ENCODE assay signal across 9 mouse cellular contexts in the genomic region with DNA sequence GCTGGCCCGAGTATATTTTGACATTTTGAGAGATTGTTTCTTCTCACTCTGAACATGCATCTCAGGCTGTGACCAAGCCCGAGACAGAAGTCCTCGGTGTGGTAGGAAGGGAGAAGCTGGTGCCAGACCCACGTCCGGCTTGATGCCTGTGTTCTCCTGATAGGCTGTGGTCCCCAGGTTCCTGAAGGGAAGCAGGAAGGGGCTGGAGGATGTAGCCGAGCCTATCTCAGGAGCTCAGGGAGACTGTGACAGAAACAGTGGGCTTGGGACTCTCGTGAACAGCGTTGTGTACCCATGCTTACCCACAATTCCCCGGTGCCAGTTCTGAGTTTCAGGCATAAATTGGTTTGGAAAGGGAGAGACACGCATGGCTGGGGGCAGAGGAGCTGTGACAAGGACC.
"Had no signal": no experiment of that assay in that cellular context is flagged by ENCODE, and none has a peak within 500 bp of the region (broad histone marks: within the 10 kb centered on the region; RNA-seq: fewer than 3 reads in every experiment).

No protein-coding gene starts in this region.

- H3K9me3 ChIP-seq: midbrain, embryonic 13.5 days had no signal

- H3K4me2 ChIP-seq: limb, embryonic 12.5 days; midbrain, embryonic 13.5 days; neural tube, embryonic 12.5 days had no signal

- H3K4me3 ChIP-seq: limb, embryonic 12.5 days; midbrain, embryonic 13.5 days; neural tube, embryonic 12.5 days had no signal

- H3K27ac ChIP-seq: limb, embryonic 12.5 days; midbrain, embryonic 13.5 days; neural tube, embryonic 12.5 days had no signal

- H3K9ac ChIP-seq: limb, embryonic 12.5 days; midbrain, embryonic 13.5 days; neural tube, embryonic 12.5 days had no signal

- DNase-seq: kidney, adult 18-20 months; kidney, postnatal 25 days; lung, adult 2 months; lung, postnatal 36 days; thymus, postnatal 14 days had no signal

- H3K27me3 ChIP-seq: limb, embryonic 12.5 days; midbrain, embryonic 13.5 days; neural tube, embryonic 12.5 days had no signal

- ATAC-seq: lung, postnatal 0 days; midbrain, embryonic 13.5 days had no signal
